Mouse (Mus musculus) erythroid progenitor cell, adult 5-6 weeks (primary cell): ENCODE results near the gene Klrg1. TPM values are rescaled to one million over a fixed set of nuclear protein-coding genes. Genes with fewer than 3 reads are reported as not detected.

ENCODE experiments used
- ATAC-seq: replicated peaks from 2 replicates; pipeline ENCODE4 v1.8.0; 2016; ENCODE audit warnings: moderate number of reproducible peaks, mild to moderate bottlenecking, moderate TSS enrichment, inconsistent platforms; ENCODE audit not compliant: poor library complexity, low FRiP score, severe bottlenecking
- total RNA-seq, 2 experiments: library from RNA; stranded (forward) in 1 of 2; stranded (reverse) in 1 of 2; fragments of 150-400 nt in 1 of 2; fragments of 186-747, 209-891 nt in 1 of 2; gene quantifications; 2 replicates each; pipeline versions ENCODE4 v1.2.3 to v1.2.4; 2015 to 2017; ENCODE audit warnings: low replicate concordance in 2 of 2

Gene Klrg1
- total RNA-seq, 2 experiments from 2014 or later = not detected

GRCm38 (mm10) chr6:122293796-122294195, 11.1 kb upstream of the Klrg1 start:
- ATAC-seq = no peak

GRCm38 (mm10) chr6:122293121-122293520, 10.4 kb upstream of the Klrg1 start:
- ATAC-seq = no peak

- ATAC-seq = no peak
These were observed 9.5 kb upstream of the Klrg1 start for GRCm38 (mm10) chr6:122292184-122292583.

GRCm38 (mm10) chr6:122291735-122292134, 9.1 kb upstream of the Klrg1 start:
- no peak for ATAC-seq

- ATAC-seq = no peak
These were observed 8.6 kb upstream of the Klrg1 start for GRCm38 (mm10) chr6:122291264-122291663.

GRCm38 (mm10) chr6:122290253-122290652, 7.6 kb upstream of the Klrg1 start:
- no peak for ATAC-seq

GRCm38 (mm10) chr6:122289313-122289712, 6.6 kb upstream of the Klrg1 start:
- ATAC-seq = no peak

- no peak for ATAC-seq
These were observed 5.6 kb upstream of the Klrg1 start for GRCm38 (mm10) chr6:122288263-122288662.

GRCm38 (mm10) chr6:122284823-122285222, 2.1 kb upstream of the Klrg1 start:
- no peak for ATAC-seq

GRCm38 (mm10) chr6:122284304-122284703, 1.6 kb upstream of the Klrg1 start:
- ATAC-seq = no peak

GRCm38 (mm10) chr6:122283429-122283828, 747 bp upstream of the Klrg1 start:
- no peak for ATAC-seq

- no peak for ATAC-seq
These were observed 6.1 kb downstream of the Klrg1 start for GRCm38 (mm10) chr6:122276565-122276964.

- ATAC-seq = no peak; the same call in 1 of the 2 replicates
These were observed 8.1 kb downstream of the Klrg1 start for GRCm38 (mm10) chr6:122274546-122274945.

GRCm38 (mm10) chr6:122270152-122270551, 12.5 kb downstream of the Klrg1 start:
- no peak for ATAC-seq

GRCm38 (mm10) chr6:122269170-122269569, 13.5 kb downstream of the Klrg1 start:
- ATAC-seq = no peak

GRCm38 (mm10) chr6:122268561-122268960, 14.1 kb downstream of the Klrg1 start:
- no peak for ATAC-seq

- no peak for ATAC-seq
These were observed 20.1 kb downstream of the Klrg1 start for GRCm38 (mm10) chr6:122262543-122262942.

GRCm38 (mm10) chr6:122252146-122252545, 30.5 kb downstream of the Klrg1 start:
- no peak for ATAC-seq

- ATAC-seq = no peak
These were observed 32.6 kb downstream of the Klrg1 start for GRCm38 (mm10) chr6:122250033-122250432.
